Mouse (Mus musculus) bone marrow, adult 2 months (tissue): ENCODE results near the gene Insl6.
A peak's percentile ranks its signal among the peaks of the same experiment; 100 is the strongest.

Experiments used
- CTCF ChIP-seq: fragments of 200-500 bp; IDR thresholded peaks from 2 replicates; pipeline ENCODE4 v1.5.1; 2011; ENCODE audit warnings: low read length, control low read depth; ENCODE audit not compliant: control insufficient read depth, insufficient read depth
- POLR2A ChIP-seq: fragments of 200-500 bp; IDR thresholded peaks from 2 replicates; pipeline ENCODE4 v1.6.1; 2011; ENCODE audit warnings: low read depth, mild to moderate bottlenecking, control low read depth, low read length, borderline replicate concordance; ENCODE audit not compliant: control insufficient read depth

- TF ChIP-seq CTCF: no peak
- peak; percentile 76; the same call in 1 of the 2 replicates for TF ChIP-seq POLR2A
Measured at GRCm38 (mm10) chr19:29361468-29362130, 36.4 kb upstream of the Insl6 start.
